ENCODE assay signal across 10 mouse cellular contexts in genomic region chr3:122986386-122986785, GRCm38 (mm10). TPM values are rescaled to one million over a fixed set of nuclear protein-coding genes. Genes with fewer than 3 reads are reported as not detected.
A peak's percentile ranks its signal among the peaks of the same experiment; 100 is the strongest.
DNase-seq lines count a peak whose midpoint lies in the region; ATAC-seq and TF ChIP-seq lines count a peak whose summit lies in the region.
"Had no signal": no experiment of that assay in that cellular context is flagged by ENCODE, and none has a peak within 500 bp of the region (broad histone marks: within the 10 kb centered on the region; RNA-seq: fewer than 3 reads in every experiment).

No protein-coding gene starts in this region.

- H3K27me3 ChIP-seq in forebrain, embryonic 10.5 days (ENCODE audit: poor library complexity, severe bottlenecking) = no peaks in the 10 kb centered on the region
- no peaks in the 10 kb centered on the region for H3K27me3 ChIP-seq in forebrain, embryonic 15.5 days
- H3K27me3 ChIP-seq in lung, postnatal 0 days (replicated peaks; ENCODE audit: insufficient read depth, low read length) = no peaks in the 10 kb centered on the region
- no peaks in the 10 kb centered on the region for H3K27me3 ChIP-seq in midbrain, embryonic 13.5 days
- H3K27me3 ChIP-seq: forebrain, embryonic 13.5 days had no signal

- ATAC-seq in forebrain, embryonic 15.5 days (replicated peaks) = no peak
- ATAC-seq in lung, postnatal 0 days = no peak
- ATAC-seq in midbrain, embryonic 13.5 days = no peak
- ATAC-seq: forebrain, embryonic 13.5 days had no signal

- TF ChIP-seq POLR2A in lung, adult 2 months (IDR thresholded peaks at IDR 0.05; ENCODE audit: borderline replicate concordance, extremely low read depth, low read depth, low read length) = no peak

- WGBS in forebrain, embryonic 10.5 days = 65% methylated on average over 1 of the region's 1 CpGs
- WGBS in forebrain, embryonic 15.5 days = 72% methylated on average over 1 of the region's 1 CpGs
- WGBS in lung, postnatal 0 days = 0% methylated on average over 1 of the region's 1 CpGs
- 19% methylated on average over 1 of the region's 1 CpGs for WGBS in lung, adult 2 months
- WGBS in midbrain, embryonic 13.5 days = 69% methylated on average over 1 of the region's 1 CpGs

- 0 out of 2 replicates have a peak overlapping the region, but pooled peaks have one; percentile 3 for H3K27ac ChIP-seq in forebrain, embryonic 10.5 days
- H3K27ac ChIP-seq in forebrain, embryonic 15.5 days (replicated peaks) = no peak overlapping the region
- H3K27ac ChIP-seq in lung, postnatal 0 days (ENCODE audit: low read length) = peak overlapping the region; percentile 95; the same call in 1 of the 2 replicates
- no peak overlapping the region for H3K27ac ChIP-seq in midbrain, embryonic 13.5 days
- H3K27ac ChIP-seq: forebrain, embryonic 13.5 days had no signal

- no peak for DNase-seq in forebrain, embryonic 10.5 days (ENCODE audit: extremely low spot score, low spot score)
- DNase-seq in lung, postnatal 0 days (ENCODE audit: low spot score) = peak; percentile 26
- DNase-seq in lung, adult 2 months = no peak
- DNase-seq in kidney, postnatal 4 days = peak; percentile 34 to 56
- no peak for DNase-seq in cerebellum, postnatal 4 days (ENCODE audit: low spot score in 2 of 2)
- DNase-seq in layer of hippocampus, adult 9-10 months (ENCODE audit: low spot score) = no peak

- no peak for TF ChIP-seq CTCF in lung, postnatal 0 days (IDR thresholded peaks at IDR 0.05)
- no peak for TF ChIP-seq CTCF in lung, adult 2 months (IDR thresholded peaks at IDR 0.05; ENCODE audit: insufficient read depth, low read length)

- no peaks in the 10 kb centered on the region for H3K36me3 ChIP-seq in forebrain, embryonic 10.5 days (replicated peaks)
- H3K36me3 ChIP-seq in forebrain, embryonic 15.5 days = no peaks in the 10 kb centered on the region
- no peaks in the 10 kb centered on the region for H3K36me3 ChIP-seq in lung, postnatal 0 days (ENCODE audit: insufficient read depth, low read length)
- no peaks in the 10 kb centered on the region for H3K36me3 ChIP-seq in midbrain, embryonic 13.5 days

- no peak overlapping the region for H3K9ac ChIP-seq in forebrain, embryonic 15.5 days (replicated peaks)
- no peak overlapping the region for H3K9ac ChIP-seq in lung, postnatal 0 days (replicated peaks; ENCODE audit: low read depth)
- no peak overlapping the region for H3K9ac ChIP-seq in midbrain, embryonic 13.5 days (replicated peaks)
- H3K9ac ChIP-seq: forebrain, embryonic 13.5 days had no signal

- no peak overlapping the region for H3K4me3 ChIP-seq in forebrain, embryonic 10.5 days
- no peak overlapping the region for H3K4me3 ChIP-seq in forebrain, embryonic 15.5 days
- no peak overlapping the region for H3K4me3 ChIP-seq in lung, postnatal 0 days (ENCODE audit: low read depth, low read length)
- no peak overlapping the region for H3K4me3 ChIP-seq in lung, adult 2 months (replicated peaks; ENCODE audit: extremely low read depth, low read depth, low read length)
- H3K4me3 ChIP-seq in midbrain, embryonic 13.5 days (replicated peaks) = no peak overlapping the region
- H3K4me3 ChIP-seq: forebrain, embryonic 13.5 days had no signal

- H3K9me3 ChIP-seq in forebrain, embryonic 10.5 days = no peaks in the 10 kb centered on the region
- H3K9me3 ChIP-seq in forebrain, embryonic 15.5 days = no peaks in the 10 kb centered on the region
- H3K9me3 ChIP-seq in lung, postnatal 0 days (ENCODE audit: low read length) = no peaks in the 10 kb centered on the region
- H3K9me3 ChIP-seq in midbrain, embryonic 13.5 days = no peaks in the 10 kb centered on the region
- H3K9me3 ChIP-seq: forebrain, embryonic 13.5 days had no signal

- H3K4me2 ChIP-seq in forebrain, embryonic 15.5 days (replicated peaks) = no peak overlapping the region
- H3K4me2 ChIP-seq in lung, postnatal 0 days (replicated peaks; ENCODE audit: low read depth, low read length) = no peak overlapping the region
- no peak overlapping the region for H3K4me2 ChIP-seq in midbrain, embryonic 13.5 days (replicated peaks)

- peaks cover 24% of the 10 kb centered on the region for H3K4me1 ChIP-seq in forebrain, embryonic 10.5 days
- peaks cover 5% of the 10 kb centered on the region for H3K4me1 ChIP-seq in forebrain, embryonic 15.5 days
- H3K4me1 ChIP-seq in lung, postnatal 0 days (ENCODE audit: insufficient read depth, low read depth, low read length) = peaks cover 12% of the 10 kb centered on the region
- peaks cover 8% of the 10 kb centered on the region for H3K4me1 ChIP-seq in lung, adult 2 months (ENCODE audit: control insufficient read depth, insufficient read depth, low read length)
- H3K4me1 ChIP-seq in midbrain, embryonic 13.5 days (replicated peaks) = peaks cover 4% of the 10 kb centered on the region; the same call in 1 of the 2 replicates

- TF ChIP-seq EP300 in lung, postnatal 0 days (IDR thresholded peaks at IDR 0.05) = no peak

RNA-seq across cellular contexts. Expression of gene Usp53, which starts 2.1 kb away (rescaled TPM):
- polyA plus RNA-seq in forebrain, embryonic 10.5 days (2016; fragmentation: Nextera tagmentation; extraction: Ambion mirVana) = 6.6 and 8.1 TPM in 2 replicates
- 4.9 and 5.3 TPM in 2 replicates for polyA plus RNA-seq in forebrain, embryonic 15.5 days (2015; fragmentation: Nextera tagmentation; extraction: Ambion mirVana)
- 9.6 and 10.1 TPM in 2 replicates for polyA plus RNA-seq in lung, postnatal 0 days (2015; fragmentation: Nextera tagmentation; extraction: Ambion mirVana)
- 3.1 and 4.7 TPM in 2 replicates for polyA plus RNA-seq in lung, adult 2 months (2012; rRNA removed)
- polyA plus RNA-seq in midbrain, embryonic 13.5 days (2015; fragmentation: Nextera tagmentation; extraction: Ambion mirVana) = 6.3 and 7.0 TPM in 2 replicates

RNA-seq across cellular contexts. Expression of gene Myoz2, which starts 48.4 kb away (rescaled TPM):
- polyA plus RNA-seq in forebrain, embryonic 10.5 days (2016; fragmentation: Nextera tagmentation; extraction: Ambion mirVana) = not detected in 2 replicates
- polyA plus RNA-seq in forebrain, embryonic 15.5 days (2015; fragmentation: Nextera tagmentation; extraction: Ambion mirVana) = not detected in 2 replicates
- polyA plus RNA-seq in lung, postnatal 0 days (2015; fragmentation: Nextera tagmentation; extraction: Ambion mirVana) = 3.7 and 5.5 TPM in 2 replicates
- polyA plus RNA-seq in lung, adult 2 months (2012; rRNA removed) = 4.3 and 11.6 TPM in 2 replicates
- not detected in 2 replicates for polyA plus RNA-seq in midbrain, embryonic 13.5 days (2015; fragmentation: Nextera tagmentation; extraction: Ambion mirVana)
- polyA plus RNA-seq: forebrain, embryonic 13.5 days; spleen, adult 2 months had no signal

Comparison
In these comparisons a context has a peak if more than half of its experiments do, and no peak if none do; other contexts are left out.
1. DNase-seq: peak in lung, postnatal 0 days (single experiment) and kidney, postnatal 4 days (2 of 2); none in forebrain, embryonic 10.5 days (single experiment), lung, adult 2 months (single experiment), cerebellum, postnatal 4 days (0 of 2) and layer of hippocampus, adult 9-10 months (single experiment).
2. H3K27ac ChIP-seq: peak in forebrain, embryonic 10.5 days (single experiment) and lung, postnatal 0 days (single experiment); none in forebrain, embryonic 15.5 days (single experiment) and midbrain, embryonic 13.5 days (single experiment).